Mouse (Mus musculus): Measurements from ENCODE around the gene Gng12.
"Not testable (repeated sequence)": the region's sequence is repeated elsewhere in the genome, so short reads cannot be mapped to it uniquely, and the experiment has no call there.

Gene Gng12

DNA sequence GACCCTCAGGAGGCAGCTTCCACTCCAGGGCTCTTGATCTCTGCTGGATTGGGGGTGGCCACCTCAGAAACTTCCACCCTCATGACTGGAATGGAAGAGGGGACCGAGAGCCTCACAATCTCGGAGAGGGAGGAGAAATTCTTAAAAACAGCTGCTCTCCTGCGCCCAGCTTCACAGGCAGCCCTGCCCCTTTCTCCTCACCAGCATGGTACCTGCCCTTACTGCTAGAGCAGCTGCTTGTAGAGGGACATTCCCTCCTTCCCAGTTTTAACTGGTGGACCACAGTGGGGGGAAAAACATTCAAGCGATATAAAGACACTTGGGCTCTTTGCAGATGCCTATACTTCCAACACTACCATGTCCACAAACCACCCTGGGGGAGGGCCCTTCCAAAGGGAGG, 122.2 kb downstream of the Gng12 start:
- ATAC-seq (ENCODE audit: insufficient number of reproducible peaks, low FRiP score, low TSS enrichment): no peak

DNA sequence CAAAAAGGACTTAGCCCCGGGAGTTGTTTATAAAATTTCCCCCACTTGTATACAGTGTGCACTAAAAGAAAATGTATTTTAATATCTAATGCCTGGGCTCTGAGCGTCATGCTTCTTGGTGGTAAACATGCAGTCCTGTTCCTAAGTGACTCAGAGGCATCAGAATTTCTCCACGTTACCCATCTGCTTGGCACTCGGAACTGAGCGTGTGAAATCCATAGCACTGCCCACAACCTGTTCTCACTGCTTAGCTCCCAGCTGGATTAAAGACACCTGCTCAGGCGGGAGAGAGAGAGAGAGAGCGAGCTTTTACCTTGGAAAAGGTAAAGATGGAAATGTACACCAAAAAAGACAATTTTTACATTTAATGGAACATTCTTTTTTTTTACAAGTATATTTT, 122.8 kb downstream of the Gng12 start:
- ATAC-seq (ENCODE audit: insufficient number of reproducible peaks, low FRiP score, low TSS enrichment): not testable (repeated sequence)

DNA sequence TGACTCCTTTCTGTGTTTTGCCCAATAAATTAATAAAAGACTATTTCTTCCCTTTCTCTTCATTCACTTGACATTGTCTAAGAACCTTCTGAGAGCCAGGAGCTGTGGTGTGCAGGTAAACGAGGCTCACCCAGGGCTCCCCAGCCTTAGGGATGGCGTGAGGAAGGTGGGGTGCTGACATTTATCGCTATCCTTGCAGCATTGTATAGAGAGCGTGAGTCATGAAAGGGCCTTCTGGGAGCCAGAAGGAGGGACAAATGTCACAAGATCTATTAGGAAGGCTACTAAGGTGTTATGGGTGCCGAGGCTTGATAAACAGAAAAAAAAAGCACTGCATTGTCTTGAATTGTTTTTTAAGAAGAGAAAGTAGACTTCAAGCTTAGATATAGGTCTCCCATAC, 125.1 kb downstream of the Gng12 start:
- no peak for ATAC-seq (ENCODE audit: insufficient number of reproducible peaks, low FRiP score, low TSS enrichment)

DNA sequence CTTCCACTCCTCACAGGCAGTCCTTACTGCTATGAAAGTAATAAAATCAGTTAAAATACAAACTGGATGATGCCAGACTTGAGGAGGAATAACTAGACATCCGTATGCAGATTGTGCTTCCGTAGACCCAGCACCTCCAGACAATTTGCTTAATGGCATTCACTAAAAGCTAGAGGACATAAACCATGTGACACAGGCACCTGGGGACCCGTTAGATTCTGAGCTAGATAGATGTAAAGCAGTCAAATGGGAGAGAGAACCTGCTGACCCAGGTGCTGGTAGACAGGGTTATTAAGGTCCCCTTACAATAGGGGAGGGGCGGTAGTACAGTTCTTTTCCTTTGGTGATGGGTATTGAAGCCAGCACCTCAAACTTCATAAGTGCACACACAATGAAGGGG, 127.5 kb downstream of the Gng12 start:
- ATAC-seq (ENCODE audit: insufficient number of reproducible peaks, low FRiP score, low TSS enrichment): no peak

DNA sequence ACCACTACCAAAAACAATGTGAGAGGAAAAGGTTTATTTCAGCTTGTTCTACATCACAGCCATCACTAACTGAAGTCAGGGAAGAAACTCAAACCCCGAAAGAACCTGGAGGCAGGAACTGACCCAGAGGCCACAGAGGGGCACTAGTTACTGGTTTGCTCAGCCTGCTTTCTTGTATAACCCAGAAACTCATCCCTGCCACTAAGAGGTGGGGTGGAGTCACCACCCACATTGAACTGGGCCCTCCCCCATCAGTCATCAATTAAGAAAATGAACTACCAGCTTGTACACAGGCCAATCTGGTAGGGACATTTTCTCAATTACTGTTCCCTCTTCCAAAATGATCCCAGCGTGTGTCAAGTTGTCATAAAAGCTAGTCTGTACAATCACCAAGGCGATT, 130.5 kb downstream of the Gng12 start:
- ATAC-seq (ENCODE audit: insufficient number of reproducible peaks, low FRiP score, low TSS enrichment): no peak

DNA sequence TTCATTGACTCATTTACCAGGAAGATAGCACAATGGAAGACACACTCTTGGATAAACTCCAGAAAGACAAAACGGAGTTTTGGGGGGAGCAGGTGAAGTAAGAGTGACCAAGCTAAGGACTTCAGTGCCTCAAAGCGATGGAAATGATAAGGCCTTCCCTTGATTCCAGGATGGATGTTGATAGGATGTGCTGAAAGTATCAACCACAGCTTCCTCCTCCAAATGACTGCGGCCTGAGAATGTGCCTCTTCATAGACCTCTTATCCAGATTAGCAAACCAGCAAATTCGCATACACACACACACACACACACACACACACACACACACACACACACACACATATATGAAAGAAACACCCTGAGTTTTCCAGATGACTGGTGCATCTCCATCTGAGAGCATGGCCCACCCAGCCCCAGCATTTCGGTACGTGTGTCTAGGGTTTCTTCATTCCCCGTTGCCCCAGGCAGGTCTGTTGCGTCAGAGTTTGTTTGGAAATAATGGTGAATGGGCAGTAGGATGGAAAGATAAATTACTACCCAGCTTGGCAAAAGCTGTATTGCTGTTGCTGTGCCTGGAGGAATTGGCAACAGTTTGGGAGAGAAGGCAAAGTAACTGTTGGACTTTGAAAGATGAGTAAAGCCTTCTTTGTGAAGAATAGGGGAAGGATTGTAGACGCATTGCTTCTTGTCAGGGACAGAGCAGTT, 131.4 kb downstream of the Gng12 start:
- no peak for ATAC-seq (ENCODE audit: insufficient number of reproducible peaks, low FRiP score, low TSS enrichment)

DNA sequence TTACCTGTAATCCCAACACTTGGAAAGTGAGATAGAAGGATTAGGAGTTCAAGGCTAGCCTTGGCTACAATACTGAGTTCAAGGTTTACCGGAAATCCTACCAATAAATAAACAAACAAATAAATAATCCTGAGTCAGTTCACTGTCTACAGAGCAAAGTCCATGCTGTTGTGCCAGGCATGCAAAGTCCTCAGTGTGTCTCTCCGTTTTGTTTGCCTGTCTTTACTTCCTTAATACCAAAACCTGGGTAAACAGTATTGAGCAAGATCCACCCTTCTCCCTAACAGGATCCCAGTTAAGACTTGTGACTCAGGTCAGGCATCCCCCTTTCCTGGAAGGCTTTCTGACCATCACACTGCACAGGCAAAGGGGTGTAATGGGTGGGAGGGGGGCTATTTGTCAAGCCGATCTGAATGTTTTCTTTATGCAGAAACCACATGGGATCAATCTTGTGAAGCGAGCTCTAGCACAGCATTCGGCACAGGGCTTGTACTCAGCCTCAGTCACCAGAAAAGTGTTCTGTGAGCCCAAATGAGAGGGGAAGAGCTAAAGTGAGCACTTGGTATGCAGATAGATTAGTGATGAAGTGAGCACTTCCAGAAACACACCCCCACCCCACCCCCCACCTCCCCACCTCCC, 133.2 kb downstream of the Gng12 start:
- ATAC-seq (ENCODE audit: insufficient number of reproducible peaks, low FRiP score, low TSS enrichment): no peak

DNA sequence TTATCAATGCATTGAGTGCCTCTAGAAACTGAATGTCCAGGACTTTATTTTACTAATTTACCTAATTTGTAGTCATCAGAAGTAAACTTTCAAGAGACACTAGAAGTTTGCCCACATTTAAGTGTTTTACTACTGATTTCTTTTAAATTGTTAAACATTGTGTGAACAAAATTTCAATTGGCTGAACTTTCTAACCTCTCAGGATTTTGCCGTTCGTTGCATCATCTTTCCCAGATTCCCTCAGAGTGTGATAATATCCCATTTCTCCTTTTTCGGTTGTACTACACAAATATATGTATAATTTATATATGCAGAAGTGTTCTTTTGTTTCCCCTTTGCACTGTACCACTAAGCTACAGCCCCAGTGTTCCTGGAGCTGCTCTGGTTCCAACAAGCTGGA, 133.8 kb downstream of the Gng12 start:
- ATAC-seq (ENCODE audit: insufficient number of reproducible peaks, low FRiP score, low TSS enrichment): no peak

DNA sequence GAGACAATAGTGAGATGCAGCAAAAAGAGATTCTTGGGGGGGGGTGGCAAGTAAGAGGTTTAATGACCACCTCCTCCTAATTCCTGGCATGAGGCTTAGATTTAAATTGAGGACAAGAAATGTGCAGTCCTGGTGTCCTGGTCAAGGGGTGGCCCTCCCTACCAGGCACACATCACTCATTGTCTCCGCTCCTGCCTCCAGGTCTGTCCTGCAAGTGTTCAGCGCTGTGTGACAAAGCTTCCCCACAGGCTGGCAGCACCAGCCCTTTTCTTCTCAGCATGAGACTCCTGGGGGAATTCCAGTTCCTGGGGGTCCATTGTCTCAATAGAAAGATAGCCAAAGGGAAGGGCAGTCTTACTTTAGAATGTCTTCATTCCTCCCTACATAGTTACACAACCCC, 134.2 kb downstream of the Gng12 start:
- ATAC-seq (ENCODE audit: insufficient number of reproducible peaks, low FRiP score, low TSS enrichment): no peak

DNA sequence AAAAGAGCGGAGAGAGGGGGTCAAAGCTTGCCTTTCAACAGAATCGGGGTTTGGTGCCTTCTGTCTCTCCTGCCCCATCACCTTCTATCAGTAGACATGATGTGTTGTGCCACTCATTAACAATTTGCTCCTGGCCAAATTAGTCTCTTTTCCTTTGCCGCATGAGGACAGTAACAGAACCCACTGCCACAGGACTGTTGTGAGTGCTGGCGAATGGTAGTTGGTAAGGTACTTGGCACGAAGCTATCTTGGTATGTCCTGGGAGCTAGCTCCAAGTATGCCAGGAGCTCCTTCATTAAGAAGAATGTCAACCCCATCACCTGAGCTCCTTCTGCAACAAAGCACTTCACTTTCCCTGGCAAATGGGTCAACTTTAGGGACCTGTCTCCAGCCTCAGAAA, 134.6 kb downstream of the Gng12 start:
- ATAC-seq (ENCODE audit: insufficient number of reproducible peaks, low FRiP score, low TSS enrichment): no peak

DNA sequence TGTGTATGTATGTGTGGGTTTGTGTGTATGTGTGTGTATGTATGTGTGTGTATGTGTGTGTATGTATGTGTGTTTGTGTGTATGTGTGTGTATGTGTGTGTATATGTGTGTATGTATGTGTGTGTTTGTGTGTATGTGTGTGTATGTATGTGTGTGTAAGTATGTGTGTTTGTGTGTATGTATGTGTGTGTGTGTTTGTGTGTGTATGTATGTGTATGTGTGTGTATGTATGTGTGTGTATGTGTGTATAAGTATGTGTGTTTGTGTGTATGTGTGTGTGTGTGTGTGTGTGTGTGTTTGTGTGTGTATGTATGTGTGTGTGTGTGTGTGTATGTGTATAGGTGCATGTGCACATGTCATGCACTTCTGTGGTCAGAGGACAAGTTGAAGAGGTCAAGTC, 136.4 kb downstream of the Gng12 start:
- ATAC-seq (ENCODE audit: insufficient number of reproducible peaks, low FRiP score, low TSS enrichment): not testable (repeated sequence)

DNA sequence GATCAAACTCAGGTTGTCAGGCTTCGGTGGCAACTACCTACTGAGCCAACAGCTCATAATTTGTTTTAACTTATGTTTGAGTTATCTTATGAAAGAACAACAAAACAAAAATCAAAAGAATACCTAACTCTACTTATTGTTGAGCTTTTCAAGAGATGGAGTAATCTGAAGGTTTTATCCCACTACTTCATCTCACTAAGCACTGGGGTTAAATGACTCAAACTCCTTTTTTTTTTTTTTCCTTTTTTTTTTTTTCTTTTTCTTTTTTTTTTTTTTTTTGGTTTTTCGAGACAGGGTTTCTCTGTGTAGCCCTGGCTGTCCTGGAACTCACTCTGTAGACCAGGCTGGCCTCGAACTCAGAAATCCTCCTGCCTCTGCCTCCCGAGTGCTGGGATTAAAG, 136.8 kb downstream of the Gng12 start:
- not testable (repeated sequence) for ATAC-seq (ENCODE audit: insufficient number of reproducible peaks, low FRiP score, low TSS enrichment)

DNA sequence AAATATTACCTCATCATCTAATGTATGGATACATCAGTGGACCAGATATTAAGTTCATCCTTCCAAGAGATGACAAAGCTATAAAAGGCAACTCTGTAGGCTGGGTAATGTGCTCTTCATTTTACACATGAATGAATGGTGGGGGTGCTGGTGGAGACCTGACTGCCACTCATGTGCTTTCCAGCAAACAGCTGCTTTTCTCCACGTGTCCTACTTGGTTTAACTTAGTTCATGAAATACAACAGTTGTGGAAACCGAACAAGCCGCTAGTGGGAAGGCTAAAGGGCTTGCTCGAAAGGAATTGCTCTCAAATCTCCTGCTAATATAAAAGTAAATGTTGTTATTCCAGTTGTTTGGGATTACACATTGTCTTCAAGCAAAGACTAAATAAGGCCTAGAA, 137.4 kb downstream of the Gng12 start:
- ATAC-seq (ENCODE audit: insufficient number of reproducible peaks, low FRiP score, low TSS enrichment): no peak

DNA sequence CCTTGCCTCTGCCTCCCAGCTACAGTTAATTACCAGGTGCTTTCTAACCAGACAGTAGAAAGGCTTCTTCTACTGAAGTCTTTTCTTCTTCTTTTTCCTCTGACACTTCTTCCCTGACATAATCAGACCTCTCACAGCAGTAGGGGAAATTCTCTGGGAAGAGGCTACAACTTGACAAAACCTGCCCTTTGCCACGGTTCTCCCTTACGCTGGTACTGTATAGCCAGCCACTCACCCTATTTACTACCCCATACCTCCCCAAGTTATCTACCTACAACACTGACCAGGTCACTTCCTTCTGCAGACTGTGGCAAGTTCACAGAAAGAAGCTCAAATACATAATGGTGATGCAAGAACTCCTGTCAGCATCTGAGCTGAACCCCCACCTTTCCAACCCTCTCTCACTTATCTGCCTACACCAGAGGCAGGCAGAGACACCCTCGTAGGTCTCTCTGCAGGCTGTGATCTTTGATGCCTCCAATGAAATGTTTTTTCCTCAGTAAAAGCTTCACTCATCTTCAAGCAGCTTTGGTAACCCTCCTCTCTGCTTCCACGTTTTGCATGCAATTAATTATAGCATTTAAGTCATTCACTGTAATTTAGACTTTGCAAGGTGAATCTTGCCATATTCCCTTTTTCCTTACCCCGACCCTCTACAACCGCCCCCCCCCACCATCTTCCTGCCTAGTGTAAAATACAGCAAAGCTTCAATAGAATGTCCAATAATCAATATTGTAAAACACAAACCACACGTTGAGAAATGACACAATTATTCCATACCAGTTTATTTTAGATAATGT, 138.3 kb downstream of the Gng12 start:
- ATAC-seq (ENCODE audit: insufficient number of reproducible peaks, low FRiP score, low TSS enrichment): no peak

DNA sequence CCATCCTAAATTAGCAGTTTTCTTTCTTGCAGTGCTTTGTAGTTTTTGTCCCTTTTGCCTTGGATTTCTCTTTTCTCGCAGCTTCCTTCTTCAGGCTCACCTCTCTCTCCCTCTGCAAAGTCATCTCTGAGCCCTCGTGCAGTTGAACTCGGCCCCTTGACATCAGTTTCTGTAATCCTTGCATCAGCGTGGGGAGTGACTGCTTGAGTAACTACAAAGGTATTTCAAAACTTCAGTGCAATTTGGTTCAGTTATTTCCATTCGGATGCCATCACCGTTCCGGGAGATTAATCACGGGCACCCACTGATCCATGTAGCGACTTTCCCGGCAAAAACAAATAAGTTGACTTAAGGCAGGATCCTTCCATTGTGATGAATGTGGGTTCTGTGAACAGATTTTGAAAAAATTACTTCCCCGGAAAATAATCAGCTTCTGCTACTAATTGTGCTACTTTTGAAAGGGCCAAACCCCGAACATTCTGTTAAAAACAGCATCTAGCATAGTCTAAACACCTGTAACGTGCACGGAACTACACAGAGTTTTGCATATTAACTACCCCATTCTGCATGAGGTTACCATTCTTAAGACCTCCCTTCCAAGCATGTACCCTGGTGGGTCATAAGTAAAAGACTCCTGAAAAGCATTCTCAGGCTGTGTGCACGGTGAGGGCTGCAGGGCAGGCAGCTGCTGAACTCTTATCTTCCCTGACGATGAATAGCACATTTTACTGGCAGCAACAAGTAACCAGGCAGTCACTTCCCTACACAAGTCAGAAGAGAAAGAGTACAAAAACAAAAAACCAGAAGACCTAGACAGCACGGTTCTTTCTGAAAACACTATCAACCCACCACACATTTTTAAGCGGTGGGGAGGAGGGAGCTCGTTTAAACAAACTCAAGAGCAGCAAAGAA, 139.4 kb downstream of the Gng12 start:
- ATAC-seq (ENCODE audit: insufficient number of reproducible peaks, low FRiP score, low TSS enrichment): no peak

DNA sequence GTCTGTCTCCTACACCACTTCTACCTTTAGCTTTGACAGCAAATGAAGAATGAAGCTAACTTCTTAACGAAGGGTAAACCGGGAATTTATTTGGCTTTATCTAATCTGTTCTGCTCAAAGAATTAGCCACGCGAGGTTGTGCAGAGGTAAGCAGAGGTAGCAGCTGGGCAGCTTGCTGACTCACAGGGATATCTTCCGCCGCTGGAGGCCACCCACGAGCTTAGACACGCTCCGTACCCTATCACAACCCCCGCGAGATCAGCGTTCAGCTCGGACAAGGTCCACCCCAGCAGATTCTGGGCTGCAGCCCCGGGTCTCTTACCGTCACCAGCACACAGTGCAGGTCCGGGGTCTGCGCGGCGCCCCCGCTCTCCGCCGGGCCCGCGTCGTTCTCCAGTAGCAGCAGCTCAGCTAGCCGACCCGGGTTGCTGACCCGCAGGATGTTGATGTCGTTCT, 140.2 kb downstream of the Gng12 start:
- ATAC-seq (ENCODE audit: insufficient number of reproducible peaks, low FRiP score, low TSS enrichment): peak; percentile 53

DNA sequence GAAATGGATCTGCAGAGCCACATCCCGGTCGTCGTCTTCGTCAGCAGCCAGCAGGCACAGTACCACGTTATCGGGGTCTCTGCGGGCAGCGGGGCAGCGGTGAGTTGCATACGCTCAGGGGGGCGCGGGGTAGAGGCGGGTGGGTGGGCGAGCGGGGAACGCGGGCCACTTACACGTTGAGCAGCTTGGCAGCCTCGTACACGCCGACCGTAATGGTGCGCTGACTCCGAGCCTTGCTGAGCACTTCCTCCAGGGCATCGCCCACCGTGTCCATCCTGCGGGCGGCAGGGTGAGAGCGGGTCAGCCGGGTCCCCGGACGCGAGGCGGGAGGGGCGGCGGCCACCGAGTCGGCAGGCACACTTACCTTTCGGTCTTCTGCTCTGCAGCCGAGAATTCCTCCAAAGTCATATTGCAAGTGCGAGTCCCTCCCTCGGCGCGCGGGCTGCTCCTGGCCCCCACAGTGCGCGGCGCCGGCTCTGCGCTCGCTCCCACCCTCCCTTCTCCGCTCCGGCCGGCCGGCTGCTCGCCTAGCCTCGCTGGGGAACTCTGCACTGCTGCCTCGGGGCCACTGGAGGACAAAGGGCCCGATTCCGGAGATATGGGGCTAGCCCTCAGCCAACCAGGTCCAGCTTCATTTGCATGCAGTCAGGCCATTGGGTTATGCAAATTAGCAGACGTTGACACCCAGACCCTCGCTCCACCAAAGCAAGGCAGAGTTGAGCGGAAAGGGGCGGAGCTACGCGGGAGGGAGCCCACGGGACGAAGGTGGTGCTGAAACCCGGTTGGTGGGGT, 140.8 kb downstream of the Gng12 start, which contains the start of gene Gadd45a:
TSS of gene Gadd45a (minus strand) at position 621 of the 792 bp plus-strand sequence.
- ATAC-seq (ENCODE audit: insufficient number of reproducible peaks, low FRiP score, low TSS enrichment): peak; percentile 97

DNA sequence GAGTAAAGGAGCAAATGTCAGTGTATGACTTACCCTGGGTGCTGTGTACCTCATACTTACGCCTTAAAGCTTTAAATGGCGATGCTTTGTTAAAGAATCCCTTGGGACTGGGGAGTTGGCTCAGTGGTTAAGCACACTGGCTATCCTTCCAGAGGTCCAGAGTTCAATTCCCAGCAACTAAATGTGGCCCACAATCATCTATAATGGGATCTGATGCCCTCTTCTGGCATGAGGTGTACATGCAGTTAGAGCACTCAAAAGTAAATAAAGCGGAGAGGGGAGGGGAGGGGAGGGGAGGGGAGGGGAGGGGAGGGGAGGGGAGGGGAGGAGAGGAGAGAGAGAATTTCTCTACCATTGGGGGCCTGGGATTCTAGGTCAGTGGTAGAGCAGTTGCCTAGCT, 142.8 kb downstream of the Gng12 start:
- no peak for ATAC-seq (ENCODE audit: insufficient number of reproducible peaks, low FRiP score, low TSS enrichment)

DNA sequence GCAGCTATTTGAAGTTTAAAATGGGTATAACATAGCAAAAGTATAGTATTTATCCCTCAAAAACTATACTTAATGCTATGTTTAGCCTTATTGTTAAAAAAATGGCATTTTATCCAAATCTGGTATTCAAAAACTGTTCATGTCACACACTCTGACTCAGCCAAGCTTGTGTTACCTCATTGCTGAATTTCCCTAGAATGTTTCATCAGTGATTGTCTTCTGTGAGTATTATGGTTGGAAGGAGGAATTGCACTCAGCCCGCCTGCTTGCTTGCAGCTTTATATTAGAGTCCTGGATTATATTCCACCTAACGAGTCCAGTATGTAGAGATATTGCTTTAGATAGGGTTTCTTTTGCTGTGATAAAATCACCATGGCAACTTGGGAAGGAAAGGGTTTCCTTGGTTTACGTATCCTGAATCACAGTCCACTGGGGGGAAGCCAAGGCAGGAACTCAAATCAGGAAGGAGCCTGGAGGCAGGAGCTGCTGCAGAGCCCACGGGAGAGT, 144.8 kb downstream of the Gng12 start:
- ATAC-seq (ENCODE audit: insufficient number of reproducible peaks, low FRiP score, low TSS enrichment): no peak
